Mouse (Mus musculus) ovary, postnatal 14 days (tissue): Measurements from ENCODE around the gene Elobl.

Experiments
- DNase-seq: peaks from one replicate; pipeline ENCODE4 v3.0.0; 2022; ENCODE audit warnings: low spot score

Elobl gene

DNA sequence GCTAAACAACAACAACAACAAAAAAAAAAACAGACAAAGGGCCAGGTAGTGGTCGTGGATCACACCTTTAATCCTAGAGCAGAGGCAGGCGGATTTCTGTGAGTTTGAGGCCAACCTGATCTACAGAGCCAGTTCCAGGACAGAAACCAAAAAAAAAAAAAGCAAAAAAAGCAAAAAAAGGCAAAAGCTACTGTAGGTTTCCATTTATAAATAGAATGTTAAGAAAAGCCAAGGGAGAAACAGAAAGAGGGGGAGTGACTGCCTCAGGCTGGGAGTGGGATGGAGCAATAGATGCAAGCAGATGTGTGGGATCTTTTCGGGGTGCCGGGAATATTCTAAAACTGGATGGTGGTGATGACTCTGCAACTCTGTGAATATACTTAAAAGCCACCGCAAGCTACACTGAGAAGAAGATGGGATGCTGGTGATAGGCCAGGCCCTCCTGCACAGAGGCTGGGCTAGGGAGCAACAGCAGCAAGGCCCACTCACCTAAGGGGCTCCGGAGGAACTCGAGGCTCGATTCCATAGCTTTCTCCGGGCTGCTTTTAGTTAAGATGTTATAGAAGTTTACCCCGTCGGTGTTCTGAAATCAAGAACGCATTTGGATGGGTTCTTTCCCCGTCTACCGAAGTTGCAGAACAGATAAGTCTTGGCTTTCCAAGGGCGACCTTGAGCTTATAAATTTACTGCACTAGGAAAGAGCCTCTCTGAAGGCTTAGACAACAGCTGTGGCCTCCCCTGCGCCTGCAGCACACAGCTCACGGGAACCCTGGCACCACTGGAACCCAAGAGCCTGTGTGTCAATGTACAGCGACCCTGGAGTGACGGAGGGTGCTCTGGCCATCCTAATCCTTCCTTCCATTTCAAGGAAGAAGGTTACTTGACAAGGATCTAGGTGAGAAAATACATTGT is 32.4 kb downstream of the Elobl start:
- no peak for DNase-seq

DNA sequence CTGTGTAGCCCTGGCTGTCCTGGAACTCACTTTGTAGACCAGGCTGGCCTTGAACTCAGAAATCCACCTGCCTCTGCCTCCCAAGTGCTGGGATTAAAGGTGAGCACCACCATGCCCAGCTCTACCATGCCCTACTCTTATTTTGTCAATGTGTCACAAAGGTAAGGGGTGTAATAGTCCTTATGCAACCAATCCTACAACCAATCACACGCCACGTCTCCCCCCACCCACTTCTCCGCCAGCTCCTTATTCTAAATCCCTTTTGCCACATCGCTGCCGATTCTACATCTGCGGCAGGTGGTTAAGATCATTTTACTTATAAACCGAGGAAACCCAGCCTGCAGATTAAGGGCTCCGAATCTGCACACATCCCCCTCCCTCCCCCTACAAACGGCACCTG is 33.7 kb downstream of the Elobl start:
- DNase-seq, result no peak

DNA sequence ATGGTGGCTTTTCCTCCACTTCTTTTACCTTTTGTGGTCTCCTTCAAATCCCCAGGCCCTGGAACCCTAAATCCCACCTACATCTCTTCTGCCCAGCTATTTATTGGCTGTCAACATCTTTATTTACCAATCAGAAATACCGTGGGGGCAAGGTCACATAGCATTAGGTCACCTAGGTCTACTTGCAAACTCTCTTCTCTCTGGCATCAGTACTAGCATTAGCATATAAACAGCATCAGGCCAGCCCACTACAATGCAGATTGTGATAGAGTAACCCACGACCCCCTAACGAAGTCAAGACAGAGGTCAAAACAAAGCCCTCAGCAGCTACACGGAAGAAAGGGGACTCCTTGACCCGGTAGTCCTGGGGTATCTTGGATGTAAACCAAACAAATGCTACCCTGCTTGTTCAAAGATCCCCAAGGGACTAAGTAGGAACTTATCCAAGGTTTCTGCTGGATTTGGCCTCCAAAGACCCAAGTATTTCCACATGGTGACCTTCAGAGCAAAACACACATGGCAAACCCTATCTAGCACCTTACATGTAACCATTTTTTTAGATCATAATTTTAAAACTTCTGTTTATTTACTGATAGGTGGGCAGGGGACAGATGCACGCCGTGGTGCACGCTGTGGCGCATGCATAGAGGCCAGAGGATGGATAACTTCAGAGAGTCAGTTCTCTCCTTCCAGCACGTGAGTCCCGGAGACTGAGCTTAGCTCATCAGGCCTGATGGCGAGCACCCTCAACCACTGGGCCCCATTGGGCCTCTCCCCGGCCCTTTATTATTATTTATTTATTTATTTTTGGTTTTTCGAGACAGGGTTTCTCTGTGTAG is 34.8 kb downstream of the Elobl start:
- DNase-seq, result no peak

DNA sequence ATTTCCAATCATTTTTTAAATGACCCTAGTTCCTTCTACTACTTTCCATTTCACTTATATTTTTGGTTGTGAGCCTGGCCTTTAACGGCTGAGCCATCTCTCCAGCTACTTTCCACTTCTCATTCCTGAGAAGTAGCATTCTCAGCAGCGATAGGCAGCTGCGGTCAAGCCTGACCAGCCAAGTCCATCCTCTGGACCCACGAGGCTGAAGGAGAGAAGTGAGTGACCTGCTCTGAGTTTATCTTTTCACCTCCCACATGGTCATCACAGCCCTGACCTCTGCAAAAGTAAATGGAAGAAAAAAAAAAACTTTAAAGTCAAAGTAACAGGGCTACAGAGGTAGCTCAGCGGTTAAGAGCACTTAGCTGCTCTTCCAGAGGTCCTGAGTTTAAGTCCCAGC is 40.2 kb downstream of the Elobl start:
- DNase-seq, result no peak
